Mouse (Mus musculus): ENCODE data around the gene Cfap99. TPM values are rescaled to one million over a fixed set of nuclear protein-coding genes. Genes with fewer than 3 reads are reported as not detected.

Gene Cfap99
- polyA plus RNA-seq, 1 experiment from 2014 or later: not detected

Other genes starting within 250 kb of the Cfap99 start
- 0.31 and 0.34 TPM in 2 replicates for gene Poln, start 119.2 kb upstream of the Cfap99 start, polyA plus RNA-seq (2015; fragmentation: Nextera tagmentation; extraction: Ambion mirVana)
- gene Haus3, start 119.1 kb upstream of the Cfap99 start, polyA plus RNA-seq (2015; fragmentation: Nextera tagmentation; extraction: Ambion mirVana): 37.8 and 46.1 TPM in 2 replicates
- 40.6 and 44.3 TPM in 2 replicates for gene Mxd4, start 100.9 kb upstream of the Cfap99 start, polyA plus RNA-seq (2015; fragmentation: Nextera tagmentation; extraction: Ambion mirVana)
- 0.37 and 0.77 TPM in 2 replicates for gene Zfyve28, start 151 bp upstream of the Cfap99 start, polyA plus RNA-seq (2015; fragmentation: Nextera tagmentation; extraction: Ambion mirVana)
- 174 and 181 TPM in 2 replicates for gene Rnf4, start 47.7 kb downstream of the Cfap99 start, polyA plus RNA-seq (2015; fragmentation: Nextera tagmentation; extraction: Ambion mirVana)
- 10.6 and 13.0 TPM in 2 replicates for gene Fam193a, start 81.3 kb downstream of the Cfap99 start, polyA plus RNA-seq (2015; fragmentation: Nextera tagmentation; extraction: Ambion mirVana)
- gene Tnip2, start 225.4 kb downstream of the Cfap99 start, polyA plus RNA-seq (2015; fragmentation: Nextera tagmentation; extraction: Ambion mirVana): 18.4 and 21.9 TPM in 2 replicates
- gene Sh3bp2, start 237.2 kb downstream of the Cfap99 start, polyA plus RNA-seq (2015; fragmentation: Nextera tagmentation; extraction: Ambion mirVana): 7.6 and 10.3 TPM in 2 replicates

Data from kidney, embryonic 15.5 days (tissue).